Mouse (Mus musculus): ENCODE data around the gene Traf3ip1. TPM values are rescaled to one million over a fixed set of nuclear protein-coding genes. Genes with fewer than 3 reads are reported as not detected.

Traf3ip1 gene
- total RNA-seq (2022), result 10 to 100 TPM; 11.4 to 15.7 (median 12.9) TPM

- peak; percentile 90 for DNase-seq
These were observed at the start of gene Traf3ip1 for GRCm38 (mm10) chr1:91494457-91495140. TSS of gene Traf3ip1 (plus strand) at chr1:91494647.

GRCm38 (mm10) chr1:91444841-91445830, 49.3 kb upstream of the Traf3ip1 start:
- DNase-seq, result peak; percentile 72

GRCm38 (mm10) chr1:91446060-91446459, 48.4 kb upstream of the Traf3ip1 start:
- peak; percentile 95 for DNase-seq

GRCm38 (mm10) chr1:91446511-91446910, 47.9 kb upstream of the Traf3ip1 start:
- no peak for DNase-seq

GRCm38 (mm10) chr1:91448688-91449087, 45.8 kb upstream of the Traf3ip1 start:
- DNase-seq, result peak; percentile 79

- DNase-seq, result no peak
These were observed 43.6 kb upstream of the Traf3ip1 start for GRCm38 (mm10) chr1:91450851-91451250.

- DNase-seq, result no peak
These were observed 42.8 kb upstream of the Traf3ip1 start for GRCm38 (mm10) chr1:91451547-91452084.

GRCm38 (mm10) chr1:91453932-91454331, 40.5 kb upstream of the Traf3ip1 start:
- peak; percentile 2 for DNase-seq

GRCm38 (mm10) chr1:91454366-91454765, 40.1 kb upstream of the Traf3ip1 start:
- DNase-seq, result peak; percentile 2

- peak; percentile 8 for DNase-seq
These were observed 39.5 kb upstream of the Traf3ip1 start for GRCm38 (mm10) chr1:91454927-91455326.

GRCm38 (mm10) chr1:91455661-91456161, 38.7 kb upstream of the Traf3ip1 start:
- no peak for DNase-seq

GRCm38 (mm10) chr1:91456301-91456801, 38.1 kb upstream of the Traf3ip1 start:
- DNase-seq, result peak; percentile 74

- no peak for DNase-seq
These were observed 37.3 kb upstream of the Traf3ip1 start for GRCm38 (mm10) chr1:91457116-91457515.

- DNase-seq, result peak; percentile 78
These were observed 36.7 kb upstream of the Traf3ip1 start for GRCm38 (mm10) chr1:91457698-91458097.

- DNase-seq, result no peak
These were observed 36.1 kb upstream of the Traf3ip1 start for GRCm38 (mm10) chr1:91458223-91458861.

GRCm38 (mm10) chr1:91459059-91459809, 35.2 kb upstream of the Traf3ip1 start, which contains the start of gene Per2:
TSS of gene Per2 (minus strand) at chr1:91459324.
- DNase-seq, result peak; percentile 98

- DNase-seq, result no peak
These were observed 34.4 kb upstream of the Traf3ip1 start for GRCm38 (mm10) chr1:91460069-91460468.

GRCm38 (mm10) chr1:91460564-91460963, 33.9 kb upstream of the Traf3ip1 start:
- DNase-seq, result no peak

GRCm38 (mm10) chr1:91463336-91463995, 31.0 kb upstream of the Traf3ip1 start:
- DNase-seq, result peak; percentile 79

GRCm38 (mm10) chr1:91464436-91464835, 30.0 kb upstream of the Traf3ip1 start:
- no peak for DNase-seq

GRCm38 (mm10) chr1:91465244-91465643, 29.2 kb upstream of the Traf3ip1 start:
- no peak for DNase-seq
